ENCODE assay signal across 8 mouse cellular contexts in the genomic region with DNA sequence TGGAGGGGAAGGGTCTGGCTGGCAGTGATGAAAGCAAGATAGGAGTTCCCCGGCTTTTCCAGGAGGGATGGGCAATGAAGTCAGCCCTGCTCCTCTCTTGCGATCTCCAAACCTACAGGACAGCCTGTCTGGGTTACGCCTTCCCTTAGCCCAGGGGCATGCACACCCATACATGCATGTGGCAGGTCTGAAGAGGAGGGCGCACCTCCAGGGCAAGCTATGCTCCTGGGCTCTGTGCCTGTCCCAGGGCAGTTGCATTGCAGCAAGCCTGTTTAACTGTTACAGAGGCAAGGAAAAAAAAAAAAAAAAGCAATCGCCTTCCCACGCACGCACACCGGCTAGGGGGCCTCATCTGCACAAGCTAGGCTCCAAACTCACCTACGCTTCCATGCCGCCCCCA.
DNase-seq lines count a peak whose midpoint lies in the region; ATAC-seq and TF ChIP-seq lines count a peak whose summit lies in the region.

No protein-coding gene starts in this region.

- 0 out of 2 replicates have a peak, but pooled peaks cover 7% of the 10 kb centered on the region for H3K27me3 ChIP-seq in embryonic facial prominence, embryonic 14.5 days (replicated peaks; ENCODE audit: control insufficient read depth, insufficient read depth, low read length)
- no peaks in the 10 kb centered on the region for H3K27me3 ChIP-seq in midbrain, embryonic 16.5 days (ENCODE audit: control insufficient read depth, insufficient read depth, low read depth, low read length)

- no peaks in the 10 kb centered on the region for H3K4me1 ChIP-seq in embryonic facial prominence, embryonic 14.5 days (ENCODE audit: control insufficient read depth, insufficient read depth, low read length)
- no peaks in the 10 kb centered on the region for H3K4me1 ChIP-seq in midbrain, embryonic 16.5 days (ENCODE audit: control insufficient read depth, insufficient read depth, low read length)

- no peak for TF ChIP-seq CTCF in layer of hippocampus, adult 2 months (conservative IDR thresholded peaks at IDR 0.05)

- peak; percentile 39 for ATAC-seq in frontal cortex, adult (ENCODE audit: low TSS enrichment)
- ATAC-seq in embryonic facial prominence, embryonic 14.5 days (ENCODE audit: low read depth): 0 out of 2 replicates have a peak, but pooled peaks have one; percentile 17
- peak; percentile 39; the same call in 1 of the 2 replicates for ATAC-seq in midbrain, embryonic 16.5 days

- peak overlapping the region; percentile 64 for H3K4me2 ChIP-seq in embryonic facial prominence, embryonic 14.5 days (ENCODE audit: low read depth, low read length)
- peak overlapping the region; percentile 63 for H3K4me2 ChIP-seq in midbrain, embryonic 16.5 days (ENCODE audit: low read length)

- no peak overlapping the region for H3K27ac ChIP-seq in embryonic facial prominence, embryonic 14.5 days (replicated peaks; ENCODE audit: low read depth, low read length)
- peak overlapping the region; percentile 93 for H3K27ac ChIP-seq in layer of hippocampus, adult 2 months
- no peak overlapping the region for H3K27ac ChIP-seq in midbrain, embryonic 16.5 days (ENCODE audit: low read length)

- no peaks in the 10 kb centered on the region for H3K36me3 ChIP-seq in embryonic facial prominence, embryonic 14.5 days (ENCODE audit: control insufficient read depth, insufficient read depth, low read length)
- no peaks in the 10 kb centered on the region for H3K36me3 ChIP-seq in midbrain, embryonic 16.5 days (ENCODE audit: control insufficient read depth, insufficient read depth, low read length)

- WGBS in embryonic facial prominence, embryonic 14.5 days: 15% methylated on average over 10 of the region's 10 CpGs
- WGBS in midbrain, embryonic 16.5 days: 27% methylated on average over 10 of the region's 10 CpGs

- no peaks in the 10 kb centered on the region for H3K9me3 ChIP-seq in embryonic facial prominence, embryonic 14.5 days (ENCODE audit: control insufficient read depth, low read length)
- H3K9me3 ChIP-seq in midbrain, embryonic 16.5 days (replicated peaks; ENCODE audit: control insufficient read depth, low read length, poor library complexity, severe bottlenecking): no peaks in the 10 kb centered on the region

- DNase-seq in frontal cortex, postnatal 36 days (ENCODE audit: low spot score in 2 of 2): no peak
- DNase-seq in CD8-positive naive resting alpha-beta T cell, adult 2 months (ENCODE audit: low read depth in 2 of 2, low spot score in 2 of 2): peak; percentile 0 to 1
- DNase-seq in embryonic facial prominence, embryonic 14.5 days (ENCODE audit: low spot score): peak; percentile 3
- DNase-seq in layer of hippocampus, adult 2 months (ENCODE audit: low spot score in 2 of 2): peak; percentile 1 to 14
- DNase-seq in thymus, postnatal 36 days: peak; percentile 30 to 43
- DNase-seq in c-Kit-positive CD71-positive TER-119-positive erythroid progenitor cells, embryonic 14.5 days (ENCODE audit: low spot score): no peak

- peak overlapping the region; percentile 60; the same call in 1 of the 2 replicates for H3K9ac ChIP-seq in embryonic facial prominence, embryonic 14.5 days (ENCODE audit: low read depth, low read length)
- H3K9ac ChIP-seq in midbrain, embryonic 16.5 days (ENCODE audit: low read depth, low read length): peak overlapping the region; percentile 68

- H3K4me3 ChIP-seq in embryonic facial prominence, embryonic 14.5 days (ENCODE audit: low read depth, low read length): peak overlapping the region; percentile 53
- peak overlapping the region; percentile 62 for H3K4me3 ChIP-seq in layer of hippocampus, adult 2 months
- peak overlapping the region; percentile 56 for H3K4me3 ChIP-seq in midbrain, embryonic 16.5 days (ENCODE audit: low read depth, low read length)

Comparison
In these comparisons a context has a peak if more than half of its experiments do, and no peak if none do; other contexts are left out.
1. DNase-seq: peak in CD8-positive naive resting alpha-beta T cell, adult 2 months (2 of 2), embryonic facial prominence, embryonic 14.5 days (single experiment), layer of hippocampus, adult 2 months (2 of 2) and thymus, postnatal 36 days (2 of 2); none in frontal cortex, postnatal 36 days (0 of 2) and c-Kit-positive CD71-positive TER-119-positive erythroid progenitor cells, embryonic 14.5 days (single experiment).
2. Peak in every context shown above with its lines, with median percentiles within 50 percentile points of each other: ATAC-seq and H3K4me3 ChIP-seq.